Mouse (Mus musculus): ENCODE data around the gene Ltb. TPM values are rescaled to one million over a fixed set of nuclear protein-coding genes. Genes with fewer than 3 reads are reported as not detected.
"Not testable (repeated sequence)": the region's sequence is repeated elsewhere in the genome, so short reads cannot be mapped to it uniquely, and the experiment has no call there.

Gene Ltb
- total RNA-seq, 2 experiments from 2014 or later, result not detected

- intact Hi-C loops (cut with DNase I), result no loop called here
- no peak overlapping the region for H3K27ac ChIP-seq
- TF ChIP-seq CTCF (IDR thresholded peaks at IDR 0.05), result no peak
- H3K4me3 ChIP-seq, result no peak overlapping the region
- no peak for DNase-seq
These were observed 30.4 kb downstream of the Ltb start for GRCm38 (mm10) chr17:35224641-35225040.

- TF ChIP-seq CTCF (IDR thresholded peaks at IDR 0.05), result no peak
- intact Hi-C loops (cut with DNase I), result no loop called here
- no peak for DNase-seq
- no peak overlapping the region for H3K4me3 ChIP-seq
- H3K27ac ChIP-seq, result no peak overlapping the region
These were observed 31.2 kb downstream of the Ltb start for GRCm38 (mm10) chr17:35225456-35225855.

- H3K4me3 ChIP-seq, result no peak overlapping the region
- H3K27ac ChIP-seq, result no peak overlapping the region
- DNase-seq, result no peak
- TF ChIP-seq CTCF (IDR thresholded peaks at IDR 0.05), result 0 out of 2 replicates have a peak, but pooled peaks have one; percentile 8
- intact Hi-C loops (cut with DNase I), result no loop called here
These were observed 32.4 kb downstream of the Ltb start for GRCm38 (mm10) chr17:35226561-35227046.

GRCm38 (mm10) chr17:35231022-35231421 is 36.8 kb downstream of the Ltb start:
- TF ChIP-seq CTCF (IDR thresholded peaks at IDR 0.05), result no peak
- intact Hi-C loops (cut with DNase I), result loop anchor here (5.0 to 10.0 kb wide), 2 partner anchors 34 to 206 kb away; partner anchors contain the start of gene Sapcd1
- no peak overlapping the region for H3K4me3 ChIP-seq
- DNase-seq, result no peak
- no peak overlapping the region for H3K27ac ChIP-seq

- intact Hi-C loops (cut with DNase I), result loop anchor here (1.0 to 10.0 kb wide), 4 partner anchors 35 to 207 kb away; partner anchors contain the start of gene Sapcd1
These were observed 37.8 kb downstream of the Ltb start for GRCm38 (mm10) chr17:35232043-35232442.

GRCm38 (mm10) chr17:35232659-35233058 is 38.4 kb downstream of the Ltb start:
- intact Hi-C loops (cut with DNase I), result loop anchor here (1.0 to 10.0 kb wide), 4 partner anchors 35 to 208 kb away; partner anchors contain the start of gene Sapcd1
- Histone ChIP-seq H3K4me3 (no peak overlapping the region), H3K27ac (peak overlapping the region; percentile 95)
- no peak for TF ChIP-seq CTCF (IDR thresholded peaks at IDR 0.05)
- DNase-seq, result no peak

More at GRCm38 (mm10) chr17:35232043-35232442, 37.8 kb downstream of the Ltb start:
- H3K27ac ChIP-seq, result no peak overlapping the region
- TF ChIP-seq CTCF (IDR thresholded peaks at IDR 0.05), result peak; percentile 97
- peak; percentile 87 for DNase-seq
- no peak overlapping the region for H3K4me3 ChIP-seq

GRCm38 (mm10) chr17:35233114-35233980 is 39.1 kb downstream of the Ltb start, which contains the start of gene Atp6v1g2:
Atp6v1g2 (plus strand) TSS chr17:35233660.
- intact Hi-C loops (cut with DNase I), result loop anchor here (2.0 to 10.0 kb wide), 3 partner anchors 36 to 209 kb away; partner anchors contain the start of gene Sapcd1
- Histone ChIP-seq H3K4me3 (peak within 1 kb of the TSS; percentile 80), H3K27ac (peak within 1 kb of the TSS; percentile 95)
- DNase-seq, result no peak
- no peak for TF ChIP-seq CTCF (IDR thresholded peaks at IDR 0.05)

- Histone ChIP-seq H3K27ac (peak overlapping the region; percentile 95), H3K4me3 (peak overlapping the region; percentile 80)
- intact Hi-C loops (cut with DNase I), result loop anchor here (5.0 to 10.0 kb wide), 2 partner anchors 37 to 209 kb away; partner anchors contain the start of gene Sapcd1
- DNase-seq, result not testable (repeated sequence)
These were observed 39.9 kb downstream of the Ltb start for GRCm38 (mm10) chr17:35234090-35234489.

- intact Hi-C loops (cut with DNase I), result loop anchor here (5.0 to 10.0 kb wide), 3 partner anchors 38 to 210 kb away; partner anchors contain the start of genes D17H6S53E and Sapcd1
- TF ChIP-seq CTCF (IDR thresholded peaks at IDR 0.05), result no peak
- H3K4me3 ChIP-seq, result peak overlapping the region; percentile 80
- peak overlapping the region; percentile 95 for H3K27ac ChIP-seq
- DNase-seq, result peak; percentile 55
These were observed 40.7 kb downstream of the Ltb start for GRCm38 (mm10) chr17:35234903-35235302.

- DNase-seq, result peak; percentile 91
- Histone ChIP-seq H3K27ac (peak within 1 kb of the TSS; percentile 95), H3K4me3 (peak within 1 kb of the TSS; percentile 80)
- intact Hi-C loops (cut with DNase I), result loop anchor here (5.0 to 10.0 kb wide), 2 partner anchors 109 to 211 kb away; partner anchors contain the start of genes D17H6S53E and Sapcd1
- TF ChIP-seq CTCF (IDR thresholded peaks at IDR 0.05), result no peak
These were observed 41.6 kb downstream of the Ltb start, which contains the start of gene Nfkbil1 for GRCm38 (mm10) chr17:35235614-35236389. Nfkbil1 (minus strand) TSS chr17:35235792.

GRCm38 (mm10) chr17:35236390-35236746 is 42.1 kb downstream of the Ltb start:
- intact Hi-C loops (cut with DNase I), result loop anchor here (5.0 to 10.0 kb wide), 2 partner anchors 109 to 212 kb away; partner anchors contain the start of genes D17H6S53E and Sapcd1
- DNase-seq, result peak; percentile 96
- Histone ChIP-seq H3K27ac (peak overlapping the region; percentile 95), H3K4me3 (peak overlapping the region; percentile 80)
- no peak; the same call in 1 of the 2 replicates for TF ChIP-seq CTCF (IDR thresholded peaks at IDR 0.05)

GRCm38 (mm10) chr17:35236996-35237395 is 42.8 kb downstream of the Ltb start:
- Histone ChIP-seq H3K27ac (no peak overlapping the region), H3K4me3 (no peak overlapping the region)
- no peak for TF ChIP-seq CTCF (IDR thresholded peaks at IDR 0.05)
- intact Hi-C loops (cut with DNase I), result loop anchor here (5.0 to 10.0 kb wide), 2 partner anchors 110 to 212 kb away; partner anchors contain the start of genes D17H6S53E and Sapcd1
- no peak for DNase-seq

Measured in gastrocnemius, adult 2 months (tissue).